Mouse (Mus musculus) thymus, adult 2 months (tissue): ENCODE data around the gene Ak9. TPM values are rescaled to one million over a fixed set of nuclear protein-coding genes. Genes with fewer than 3 reads are reported as not detected.

Experiments
- DNase-seq: peaks from one replicate; pipeline ENCODE4 v3.0.0; 2021
- H3K27ac ChIP-seq: fragments of 200-500 bp; 2 replicates; pipeline ENCODE4 v1.5.1; 2012; ENCODE audit warnings: low read length, control low read depth; ENCODE audit not compliant: control insufficient read depth, insufficient read depth
- H3K27me3 ChIP-seq: fragments of 200-500 bp; 2 replicates; pipeline ENCODE4 v1.6.1; 2012; ENCODE audit warnings: mild to moderate bottlenecking, low read length, moderate library complexity, mixed read lengths; ENCODE audit not compliant: control insufficient read depth, insufficient read depth
- H3K36me3 ChIP-seq: fragments of 200-500 bp; 2 replicates; pipeline ENCODE4 v1.6.1; 2012; ENCODE audit warnings: mild to moderate bottlenecking, low read length, moderate library complexity; ENCODE audit not compliant: control insufficient read depth, insufficient read depth
- H3K4me1 ChIP-seq: fragments of 200-500 bp; replicated peaks from 2 replicates; pipeline ENCODE4 v1.6.1; 2012; ENCODE audit warnings: low read length; ENCODE audit not compliant: control insufficient read depth, insufficient read depth
- H3K4me3 ChIP-seq: fragments of 200-500 bp; 2 replicates; pipeline ENCODE4 v1.5.1; 2012; ENCODE audit warnings: mild to moderate bottlenecking, low read length, control low read depth, moderate library complexity; ENCODE audit not compliant: control insufficient read depth, insufficient read depth
- CTCF ChIP-seq: fragments of 200-500 bp; IDR thresholded peaks from 2 replicates; pipeline ENCODE4 v1.5.1; 2012; ENCODE audit warnings: mild to moderate bottlenecking, control low read depth, low read length, moderate library complexity, borderline replicate concordance; ENCODE audit not compliant: control insufficient read depth, poor library complexity, insufficient read depth; ENCODE audit errors: extremely low read depth
- POLR2A ChIP-seq: fragments of 200-500 bp; IDR thresholded peaks from 2 replicates; pipeline ENCODE4 v1.6.1; 2012; ENCODE audit warnings: mild to moderate bottlenecking, low read length, control low read depth, moderate library complexity; ENCODE audit not compliant: control insufficient read depth, poor library complexity, insufficient read depth; ENCODE audit errors: extremely low read depth
- WGBS: fragments of 180-500 bp; shearing (Covaris S2); methylation state at CpG from one replicate; pipeline ENCODE4 v1.1.7; 2018; 5-methylcytosine and 5-hydroxymethylcytosine counted together
- polyA plus RNA-seq: library from polyadenylated mRNA; depleted of rRNA; stranded (reverse); fragments of >200 nt; gene quantifications from 2 replicates; pipeline ENCODE4 v1.2.3, GENCODE M21; 2012; rRNA removed

Gene Ak9
- 0.04 TPM in 1 of 2 replicates, not detected in the other for polyA plus RNA-seq

- peak; percentile 88 for DNase-seq
- peak within 1 kb of the TSS; percentile 59 for H3K27ac ChIP-seq
- no peaks in the 10 kb centered on the region for H3K4me1 ChIP-seq
- no peaks in the 10 kb centered on the region for H3K36me3 ChIP-seq
- H3K27me3 ChIP-seq: no peaks in the 10 kb centered on the region
- TF ChIP-seq CTCF (no peak), POLR2A (no peak)
- H3K4me3 ChIP-seq: peak within 1 kb of the TSS; percentile 60
- whole genome bisulfite sequencing: under 1% methylated on average over 25 of the region's 25 CpGs
These were observed at the start of gene Ak9 for GRCm38 (mm10) chr10:41303639-41304444. Ak9 (plus strand) TSS chr10:41303980.

DNA sequence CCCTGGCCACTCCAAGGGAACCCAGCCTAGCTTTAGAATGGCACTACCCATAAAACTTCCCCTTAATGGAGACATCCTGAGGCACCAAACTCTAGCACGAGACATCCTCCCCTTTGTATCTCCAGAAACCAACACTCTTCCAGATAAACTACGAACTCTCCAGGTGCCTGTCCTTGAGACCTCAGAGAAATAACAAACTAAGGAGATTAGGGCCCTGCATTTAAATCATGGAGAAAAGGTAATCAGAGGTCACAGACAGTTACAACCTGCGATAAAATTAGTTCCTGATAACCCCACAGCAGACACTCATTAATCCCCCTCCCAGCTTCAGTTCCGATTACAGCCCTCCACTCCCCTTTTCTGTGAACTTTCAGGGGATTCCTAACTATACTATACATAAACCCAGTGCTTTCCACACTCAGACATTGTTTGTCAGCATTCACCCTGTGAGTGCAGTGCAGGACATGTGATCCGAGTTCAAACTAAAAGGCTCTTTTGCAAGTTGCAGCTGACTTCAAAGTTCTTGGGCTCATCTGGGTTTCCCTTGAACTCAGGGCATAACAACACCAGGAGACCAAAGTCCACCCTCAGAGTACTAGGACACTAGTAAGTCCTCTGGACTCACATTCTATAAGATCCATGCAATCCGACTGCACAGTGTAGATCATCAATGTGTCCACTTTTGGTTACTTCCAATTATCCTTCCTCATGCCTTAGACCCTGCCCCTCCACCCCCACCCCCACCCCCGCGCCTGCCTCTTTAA lies 43.4 kb upstream of the Ak9 start:
- no peak for DNase-seq
- Histone ChIP-seq H3K36me3 (peaks cover 25% of the 10 kb centered on the region), H3K27me3 (no peaks in the 10 kb centered on the region), H3K4me1 (no peaks in the 10 kb centered on the region), H3K27ac (no peak overlapping the region), H3K4me3 (no peak overlapping the region)
- no peak for TF ChIP-seq CTCF
- TF ChIP-seq POLR2A: no peak
- 93% methylated on average over 8 of the region's 8 CpGs for WGBS

- H3K27me3 ChIP-seq: no peaks in the 10 kb centered on the region
- TF ChIP-seq CTCF: no peak
- no peak for TF ChIP-seq POLR2A
- DNase-seq: no peak
- WGBS: 91% methylated on average over 1 of the region's 1 CpGs
- no peaks in the 10 kb centered on the region for H3K4me1 ChIP-seq
- no peak overlapping the region for H3K4me3 ChIP-seq
- no peak overlapping the region for H3K27ac ChIP-seq
- peaks cover 20% of the 10 kb centered on the region for H3K36me3 ChIP-seq
These were observed 42.6 kb upstream of the Ak9 start for GRCm38 (mm10) chr10:41261218-41261617.

GRCm38 (mm10) chr10:41261889-41262288 lies 41.9 kb upstream of the Ak9 start:
- Histone ChIP-seq H3K27ac (no peak overlapping the region), H3K36me3 (peaks cover 13% of the 10 kb centered on the region), H3K27me3 (no peaks in the 10 kb centered on the region), H3K4me3 (no peak overlapping the region), H3K4me1 (no peaks in the 10 kb centered on the region)
- TF ChIP-seq POLR2A: no peak
- no peak for TF ChIP-seq CTCF
- no peak for DNase-seq

- no peak for DNase-seq
- Histone ChIP-seq H3K27me3 (no peaks in the 10 kb centered on the region), H3K36me3 (peaks cover 15% of the 10 kb centered on the region), H3K4me1 (no peaks in the 10 kb centered on the region), H3K4me3 (no peak overlapping the region), H3K27ac (no peak overlapping the region)
- TF ChIP-seq POLR2A (no peak), CTCF (no peak)
- WGBS: 86% methylated on average over 7 of the region's 7 CpGs
These were observed 31.9 kb upstream of the Ak9 start for GRCm38 (mm10) chr10:41271860-41272259.

GRCm38 (mm10) chr10:41274871-41275270 lies 28.9 kb upstream of the Ak9 start:
- Histone ChIP-seq H3K4me1 (no peaks in the 10 kb centered on the region), H3K27ac (no peak overlapping the region), H3K27me3 (no peaks in the 10 kb centered on the region), H3K36me3 (peaks cover 9% of the 10 kb centered on the region), H3K4me3 (no peak overlapping the region)
- TF ChIP-seq CTCF (no peak), POLR2A (no peak)
- WGBS: 97% methylated on average over 1 of the region's 1 CpGs
- no peak for DNase-seq
